Mouse (Mus musculus) CH12.LX (cell line): ENCODE measurements around the gene Pnp2.

Experiments
- CTCF ChIP-seq, 2 experiments: IDR thresholded peaks in 1 of 2; conservative IDR thresholded peaks in 1 of 2; 2 replicates each; pipeline ENCODE4 v1.5.1; 2011 to 2012; ENCODE audit warnings: low read depth in 2 of 2, low read length in 2 of 2, improper control_type of control experiment in 1 of 2, inconsistent platforms in 1 of 2, mild to moderate bottlenecking in 1 of 2, moderate library complexity in 1 of 2
- POLR2AphosphoS2 ChIP-seq: IDR thresholded peaks from 2 replicates; pipeline ENCODE4 v1.6.1; 2011; ENCODE audit warnings: low read depth, low read length, improper control_type of control experiment
- TBP ChIP-seq: conservative IDR thresholded peaks from 2 replicates; pipeline ENCODE4 v1.6.1; 2011; ENCODE audit warnings: low read depth, low read length, improper control_type of control experiment
- USF1 ChIP-seq: IDR thresholded peaks from 2 replicates; pipeline ENCODE4 v1.6.1; 2014; ENCODE audit warnings: low read depth, mild to moderate bottlenecking, inconsistent platforms, low read length, improper control_type of control experiment
- ZKSCAN1 ChIP-seq: IDR thresholded peaks from 2 replicates; pipeline ENCODE4 v1.6.1; 2012; ENCODE audit warnings: low read depth, inconsistent platforms, low read length, improper control_type of control experiment, borderline replicate concordance
- ZMIZ1 ChIP-seq: IDR thresholded peaks from 2 replicates; pipeline ENCODE4 v1.6.1; 2012; ENCODE audit warnings: low read depth, mild to moderate bottlenecking, inconsistent platforms, low read length, improper control_type of control experiment

- no peak for TF ChIP-seq POLR2AphosphoS2
- no peak for TF ChIP-seq CTCF (conservative IDR thresholded peaks at IDR 0.05 in 1 of 2, IDR thresholded peaks at IDR 0.05 in 1 of 2; ENCODE audit: low read depth in 2 of 2, low read length in 2 of 2)
- no peak for TF ChIP-seq ZMIZ1
- TF ChIP-seq USF1 = no peak
- TF ChIP-seq ZKSCAN1 = no peak
- no peak for TF ChIP-seq TBP
Observed at GRCm38 (mm10) chr14:50925111-50925920, 30.5 kb upstream of the Pnp2 start.
